Mouse (Mus musculus) stomach, embryonic 14.5 days (tissue): Measurements from ENCODE around the gene Zfp580. TPM values are rescaled to one million over a fixed set of nuclear protein-coding genes. Genes with fewer than 3 reads are reported as not detected.

Experiments
- ATAC-seq: fragments of 200-750 bp; cut with Nextera tagmentation; 2 replicates; pipeline ENCODE4 v1.8.0; 2017; ENCODE audit warnings: low read depth, moderate TSS enrichment; ENCODE audit not compliant: insufficient number of reproducible peaks, insufficient read depth, low FRiP score
- H3K27ac ChIP-seq: fragments of 300-500 bp; sonication (generic); 2 replicates; pipeline ENCODE4 v1.5.1; 2014; ENCODE audit warnings: mild to moderate bottlenecking, low read length, moderate library complexity, mixed read lengths
- H3K27me3 ChIP-seq: fragments of 300-500 bp; sonication (generic); 2 replicates; pipeline ENCODE4 v1.6.1; 2014; ENCODE audit warnings: low read length, control low read depth, mixed read lengths; ENCODE audit not compliant: control insufficient read depth, insufficient read depth
- H3K36me3 ChIP-seq: fragments of 300-500 bp; sonication (generic); 2 replicates; pipeline ENCODE4 v1.6.1; 2014; ENCODE audit warnings: mild to moderate bottlenecking, control low read depth, low read length, moderate library complexity, mixed read lengths; ENCODE audit not compliant: control insufficient read depth, insufficient read depth
- H3K4me1 ChIP-seq: fragments of 300-500 bp; sonication (generic); 2 replicates; pipeline ENCODE4 v1.6.1; 2014; ENCODE audit warnings: low read length, control low read depth, mixed read lengths; ENCODE audit not compliant: control insufficient read depth, insufficient read depth
- H3K4me2 ChIP-seq: fragments of 300-500 bp; sonication (generic); replicated peaks from 2 replicates; pipeline ENCODE4 v1.6.1; 2014; ENCODE audit warnings: low read depth, low read length, control low read depth
- H3K4me3 ChIP-seq: fragments of 300-500 bp; sonication (generic); 2 replicates; pipeline ENCODE4 v1.5.1; 2014; ENCODE audit warnings: low read depth, low read length, control low read depth
- H3K9ac ChIP-seq: fragments of 300-500 bp; sonication (generic); replicated peaks from 2 replicates; pipeline ENCODE4 v1.6.1; 2014; ENCODE audit warnings: low read depth, mild to moderate bottlenecking, control low read depth, low read length, moderate library complexity, mixed read lengths
- H3K9me3 ChIP-seq: fragments of 300-500 bp; sonication (generic); 2 replicates; pipeline ENCODE4 v1.6.1; 2016; ENCODE audit warnings: low read depth, low read length, control low read depth; ENCODE audit not compliant: control insufficient read depth
- WGBS: fragments of 180-500 bp; shearing (Covaris S2); extraction: QIAGEN DNeasy Blood & Tissue Kit; methylation state at CpG from one replicate; pipeline ENCODE4 v1.1.7; 2014; 5-methylcytosine and 5-hydroxymethylcytosine counted together
- polyA plus RNA-seq: library from polyadenylated mRNA; unstranded; fragments of >200 nt; fragmentation: Nextera tagmentation; extraction: Ambion mirVana; gene quantifications from 2 replicates; pipeline ENCODE4 v1.2.1, GENCODE M21; 2014

Gene Zfp580
- polyA plus RNA-seq, 1 experiment from 2014 or later, result 44.1 TPM

DNA sequence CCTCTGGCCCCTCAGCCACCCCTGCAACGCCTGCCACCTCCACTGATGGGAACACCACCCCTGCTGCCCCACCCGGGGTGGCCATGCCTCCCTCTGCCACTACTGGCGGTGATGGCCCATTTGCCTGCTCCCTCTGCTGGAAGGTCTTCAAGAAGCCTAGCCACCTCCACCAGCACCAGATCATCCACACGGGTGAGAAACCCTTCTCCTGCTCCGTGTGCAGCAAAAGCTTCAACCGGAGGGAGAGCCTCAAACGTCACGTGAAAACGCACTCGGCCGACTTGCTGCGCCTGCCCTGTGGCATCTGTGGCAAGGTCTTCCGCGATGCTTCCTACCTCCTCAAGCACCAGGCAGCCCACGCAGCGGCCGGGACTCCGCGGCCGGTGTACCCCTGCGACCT, 21.4 kb upstream of the Zfp580 start:
- Histone ChIP-seq H3K4me3 (no peak overlapping the region), H3K9me3 (peaks cover 38% of the 10 kb centered on the region), H3K4me1 (no peaks in the 10 kb centered on the region), H3K36me3 (peaks cover 67% of the 10 kb centered on the region), H3K27ac (no peak overlapping the region), H3K9ac (no peak overlapping the region), H3K27me3 (no peaks in the 10 kb centered on the region), H3K4me2 (no peak overlapping the region)
- WGBS, result 91% methylated on average over 21 of the region's 21 CpGs
- no peak for ATAC-seq

- H3K27ac ChIP-seq, result no peak overlapping the region
- ATAC-seq, result no peak
- H3K4me3 ChIP-seq, result no peak overlapping the region
- 84% methylated on average over 61 of the region's 63 CpGs for WGBS
- no peaks in the 10 kb centered on the region for H3K4me1 ChIP-seq
- H3K4me2 ChIP-seq, result no peak overlapping the region
- no peak overlapping the region for H3K9ac ChIP-seq
- H3K9me3 ChIP-seq, result peaks cover 38% of the 10 kb centered on the region
- H3K27me3 ChIP-seq, result no peaks in the 10 kb centered on the region
- peaks cover 70% of the 10 kb centered on the region for H3K36me3 ChIP-seq
Measured at GRCm38 (mm10) chr7:5030554-5031275, 20.6 kb upstream of the Zfp580 start.

DNA sequence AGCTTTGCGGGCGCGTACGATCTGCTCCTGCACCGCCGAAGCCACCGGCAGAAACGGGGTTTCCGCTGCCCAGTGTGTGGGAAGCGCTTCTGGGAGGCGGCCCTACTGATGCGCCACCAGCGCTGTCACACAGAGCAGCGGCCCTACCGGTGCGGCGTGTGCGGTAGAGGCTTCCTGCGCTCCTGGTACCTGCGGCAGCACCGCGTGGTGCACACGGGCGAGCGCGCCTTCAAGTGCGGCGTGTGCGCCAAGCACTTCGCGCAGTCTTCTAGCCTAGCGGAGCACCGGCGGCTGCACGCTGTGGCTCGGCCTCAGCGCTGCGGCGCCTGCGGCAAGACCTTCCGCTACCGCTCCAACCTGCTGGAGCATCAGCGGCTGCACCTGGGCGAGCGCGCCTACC, 19.8 kb upstream of the Zfp580 start:
- H3K4me3 ChIP-seq, result no peak overlapping the region
- H3K4me2 ChIP-seq, result no peak overlapping the region
- H3K27ac ChIP-seq, result no peak overlapping the region
- H3K27me3 ChIP-seq, result no peaks in the 10 kb centered on the region
- no peak for ATAC-seq
- no peak overlapping the region for H3K9ac ChIP-seq
- no peaks in the 10 kb centered on the region for H3K4me1 ChIP-seq
- peaks cover 38% of the 10 kb centered on the region for H3K9me3 ChIP-seq
- peaks cover 75% of the 10 kb centered on the region for H3K36me3 ChIP-seq
- WGBS, result 83% methylated on average over 46 of the region's 46 CpGs

DNA sequence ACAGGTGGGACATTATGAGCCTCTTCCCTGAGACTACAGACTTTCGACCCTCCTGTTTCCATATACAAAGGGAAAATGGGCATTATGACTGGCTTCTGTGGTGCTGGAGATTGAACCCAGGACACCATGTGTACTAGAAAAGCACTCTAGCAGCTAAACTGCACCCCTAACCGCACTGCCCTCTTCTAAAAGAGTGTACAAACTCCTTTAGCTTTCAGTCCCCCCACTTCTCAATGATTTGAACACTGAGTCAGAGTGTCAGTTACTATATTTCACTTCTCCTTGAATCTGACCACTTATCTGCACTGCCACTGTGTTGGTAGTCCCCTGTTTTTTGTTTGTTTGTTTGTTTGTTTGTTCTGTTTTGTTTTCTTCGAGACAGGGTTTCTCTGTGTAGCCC, 17.5 kb upstream of the Zfp580 start, which contains the start of gene 4632433K11Rik:
4632433K11Rik (plus strand) TSS at position 301 of the 400 bp plus-strand sequence.
- Histone ChIP-seq H3K27ac (no peak within 1 kb of the TSS), H3K9me3 (peaks cover 38% of the 10 kb centered on the region), H3K9ac (no peak within 1 kb of the TSS), H3K36me3 (peaks cover 65% of the 10 kb centered on the region), H3K4me2 (no peak within 1 kb of the TSS), H3K4me3 (no peak within 1 kb of the TSS), H3K4me1 (no peaks in the 10 kb centered on the region), H3K27me3 (no peaks in the 10 kb centered on the region)
- no peak for ATAC-seq
- 86% methylated on average over 3 of the region's 3 CpGs for WGBS

- no peaks in the 10 kb centered on the region for H3K4me1 ChIP-seq
- peaks cover 20% of the 10 kb centered on the region for H3K9me3 ChIP-seq
- 95% methylated on average over 17 of the region's 17 CpGs for WGBS
- no peak overlapping the region for H3K27ac ChIP-seq
- no peak overlapping the region for H3K9ac ChIP-seq
- H3K4me2 ChIP-seq, result no peak overlapping the region
- no peaks in the 10 kb centered on the region for H3K27me3 ChIP-seq
- peaks cover 47% of the 10 kb centered on the region for H3K36me3 ChIP-seq
- no peak for ATAC-seq
- no peak overlapping the region for H3K4me3 ChIP-seq
Measured at GRCm38 (mm10) chr7:5035628-5036027, 15.7 kb upstream of the Zfp580 start.

GRCm38 (mm10) chr7:5036136-5036535, 15.2 kb upstream of the Zfp580 start:
- H3K9ac ChIP-seq, result no peak overlapping the region
- H3K4me3 ChIP-seq, result no peak overlapping the region
- no peaks in the 10 kb centered on the region for H3K4me1 ChIP-seq
- WGBS, result 91% methylated on average over 9 of the region's 9 CpGs
- H3K27ac ChIP-seq, result no peak overlapping the region
- no peaks in the 10 kb centered on the region for H3K27me3 ChIP-seq
- ATAC-seq, result no peak
- no peak overlapping the region for H3K4me2 ChIP-seq
- peaks cover 41% of the 10 kb centered on the region for H3K36me3 ChIP-seq
- H3K9me3 ChIP-seq, result peaks cover 15% of the 10 kb centered on the region

DNA sequence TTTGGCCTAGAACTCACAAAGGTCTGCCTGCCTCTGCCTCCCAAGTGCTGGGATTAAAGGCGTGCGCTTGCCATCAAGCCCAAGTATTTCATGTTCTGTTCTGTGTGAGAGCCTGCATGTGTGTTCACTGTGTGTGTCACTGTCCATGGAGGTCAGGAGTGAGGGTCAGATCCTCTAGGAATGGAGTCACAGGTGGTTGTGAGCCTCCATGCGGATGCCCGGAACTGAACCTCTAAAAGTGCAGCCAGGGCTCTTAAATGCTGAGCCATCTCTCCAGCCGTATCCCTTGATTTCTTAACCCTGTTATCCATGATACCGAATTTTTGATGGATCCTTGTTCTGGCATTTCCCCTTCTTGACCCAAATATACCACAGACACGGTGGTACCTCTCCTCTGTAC, 14.3 kb upstream of the Zfp580 start:
- Histone ChIP-seq H3K27me3 (no peaks in the 10 kb centered on the region), H3K4me3 (no peak overlapping the region), H3K4me1 (no peaks in the 10 kb centered on the region), H3K36me3 (peaks cover 33% of the 10 kb centered on the region), H3K27ac (no peak overlapping the region), H3K9me3 (peaks cover 6% of the 10 kb centered on the region; the same call in 1 of the 2 replicates), H3K9ac (no peak overlapping the region), H3K4me2 (no peak overlapping the region)
- WGBS, result 92% methylated on average over 7 of the region's 7 CpGs
- ATAC-seq, result no peak

GRCm38 (mm10) chr7:5037467-5037866, 13.9 kb upstream of the Zfp580 start:
- WGBS, result 87% methylated on average over 8 of the region's 8 CpGs

More at GRCm38 (mm10) chr7:5037467-5037866, 13.9 kb upstream of the Zfp580 start:
- Histone ChIP-seq H3K27me3 (no peaks in the 10 kb centered on the region), H3K4me3 (peak overlapping the region; percentile 57), H3K4me2 (peak overlapping the region; percentile 44), H3K36me3 (peaks cover 28% of the 10 kb centered on the region), H3K27ac (peak overlapping the region; percentile 95), H3K9ac (no peak overlapping the region), H3K4me1 (no peaks in the 10 kb centered on the region), H3K9me3 (peaks cover 1% of the 10 kb centered on the region; the same call in 1 of the 2 replicates)
- ATAC-seq, result no peak
